Mouse (Mus musculus) embryonic fibroblast, embryonic 13.5 days (primary cell): ENCODE measurements at regions not wholly inside any gene's neighbourhood (a gene's known extent, or its start where the extent isn't known, plus 50 kb on each side); places are given as distances from the start of the nearest gene placed in this dataset.

Source experiments
- CTCF ChIP-seq: IDR thresholded peaks from 2 replicates; pipeline ENCODE4 v1.5.1; 2011; ENCODE audit warnings: mild to moderate bottlenecking, control low read depth, low read length, moderate library complexity, borderline replicate concordance; ENCODE audit not compliant: insufficient read depth
- POLR2A ChIP-seq: IDR thresholded peaks from 2 replicates; pipeline ENCODE4 v1.6.1; 2011; ENCODE audit warnings: low read depth, mild to moderate bottlenecking, control low read depth, low read length, moderate library complexity

DNA sequence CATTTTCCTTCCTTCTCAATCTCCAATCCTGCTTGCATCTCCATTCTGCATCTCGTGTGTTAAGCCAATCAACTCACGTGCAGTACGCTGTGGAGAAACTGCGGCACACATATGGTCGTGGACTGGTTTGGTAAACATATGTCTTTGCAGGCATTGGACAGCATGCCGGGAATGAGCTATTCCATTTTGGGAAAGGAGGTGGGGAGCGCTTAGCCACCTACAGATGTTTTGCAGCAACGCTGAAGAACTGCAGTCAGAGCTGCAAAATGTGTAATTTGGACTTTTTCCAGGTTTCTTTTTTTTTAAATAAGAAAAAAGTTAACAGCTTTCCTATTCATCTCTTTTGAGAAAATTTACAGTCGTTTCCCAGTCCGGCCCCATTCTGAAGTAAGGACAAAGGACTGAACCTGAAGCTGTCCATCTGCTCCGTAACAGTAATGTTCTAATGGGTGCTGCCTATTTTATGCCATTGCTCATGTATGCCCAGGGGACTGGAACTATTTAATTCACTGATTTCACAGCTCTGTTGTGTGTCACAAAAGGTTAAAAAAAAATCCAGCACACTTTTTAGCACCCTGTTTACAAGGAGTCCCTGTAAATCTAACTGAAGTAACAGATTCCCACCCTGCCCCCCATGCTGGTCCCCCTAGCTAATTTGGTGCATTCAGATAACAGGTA lies 234.2 kb upstream of the Tmem161b start:
- TF ChIP-seq POLR2A = no peak
- no peak for TF ChIP-seq CTCF
